Comparison of ENCODE assay signal across 24 mouse cellular contexts in the genomic region with DNA sequence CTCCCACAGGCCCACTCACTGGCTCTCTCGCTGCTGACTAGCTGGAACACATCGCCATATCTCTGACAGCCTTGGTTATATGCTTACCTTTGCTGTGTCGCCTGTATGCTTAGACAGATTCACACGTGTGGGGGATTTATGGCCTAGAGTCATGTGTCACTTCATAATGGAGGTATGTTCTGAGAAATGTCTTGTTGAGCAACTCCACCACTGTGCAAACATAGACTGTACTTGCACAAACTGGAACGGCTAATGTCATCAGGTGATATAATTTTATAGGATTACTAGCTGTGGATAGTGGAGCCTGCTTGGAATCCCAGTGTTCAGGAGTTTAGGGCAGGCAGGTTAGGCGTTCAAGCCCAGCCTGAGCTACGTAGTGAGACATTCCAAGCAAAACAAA. TPM values are rescaled to one million over a fixed set of nuclear protein-coding genes. Genes with fewer than 3 reads are reported as not detected.
"Had no signal": no experiment of that assay in that cellular context is flagged by ENCODE, and none has a peak within 500 bp of the region (broad histone marks: within the 10 kb centered on the region; RNA-seq: fewer than 3 reads in every experiment).

No protein-coding gene starts in this region.

- H3K9ac ChIP-seq: kidney, embryonic 15.5 days; limb, embryonic 13.5 days; liver, embryonic 13.5 days; lung, embryonic 14.5 days had no signal

- H3K9me3 ChIP-seq: kidney, embryonic 15.5 days; limb, embryonic 10.5 days; limb, embryonic 13.5 days; liver, embryonic 13.5 days had no signal

- H3K27ac ChIP-seq: kidney, embryonic 15.5 days; layer of hippocampus, adult 2 months; limb, embryonic 10.5 days; limb, embryonic 13.5 days; liver, embryonic 13.5 days had no signal

- ATAC-seq: hindbrain, embryonic 16.5 days had no signal

- H3K27me3 ChIP-seq: kidney, embryonic 15.5 days; limb, embryonic 13.5 days had no signal

- H3K4me2 ChIP-seq: kidney, embryonic 15.5 days; limb, embryonic 13.5 days; liver, embryonic 13.5 days; lung, embryonic 14.5 days; midbrain, embryonic 11.5 days had no signal

- DNase-seq: kidney, adult 11 months; kidney, adult 8-10 months; kidney, postnatal 10 days; kidney, postnatal 36 days; layer of hippocampus, adult 9-11 months; liver; liver, embryonic 13.5 days; lung, embryonic 14.5 days; lung, postnatal 14 days; midbrain, embryonic 14.5 days; right cerebral cortex, adult 18-20 months; right cerebral cortex, postnatal 14 days; right cerebral cortex, postnatal 4 days; thymus, postnatal 25 days had no signal

- H3K36me3 ChIP-seq: kidney, embryonic 15.5 days; limb, embryonic 10.5 days; limb, embryonic 13.5 days; liver, embryonic 13.5 days had no signal

- H3K4me3 ChIP-seq: kidney, embryonic 15.5 days; layer of hippocampus, adult 2 months; limb, embryonic 10.5 days; limb, embryonic 13.5 days; liver, embryonic 13.5 days had no signal

RNA-seq across cellular contexts. Expression of gene Slc13a2, which starts 15.2 kb away (rescaled TPM):
- polyA plus RNA-seq: hindbrain, embryonic 16.5 days; limb, embryonic 10.5 days; limb, embryonic 13.5 days; liver, embryonic 13.5 days; lung, embryonic 14.5 days; midbrain, embryonic 11.5 days; midbrain, embryonic 14.5 days; midbrain, postnatal 0 days; neural tube, embryonic 11.5 days; neural tube, embryonic 14.5 days had no signal

RNA-seq across cellular contexts. Expression of gene Foxn1, which starts 50.8 kb away (rescaled TPM):
- polyA plus RNA-seq: hindbrain, embryonic 16.5 days; limb, embryonic 10.5 days; liver, embryonic 13.5 days; liver, embryonic 16.5 days; lung, embryonic 14.5 days; midbrain, embryonic 11.5 days; midbrain, embryonic 14.5 days; midbrain, postnatal 0 days; neural tube, embryonic 11.5 days; neural tube, embryonic 14.5 days had no signal
